ENCODE assay signal across 17 mouse cellular contexts in the genomic region with DNA sequence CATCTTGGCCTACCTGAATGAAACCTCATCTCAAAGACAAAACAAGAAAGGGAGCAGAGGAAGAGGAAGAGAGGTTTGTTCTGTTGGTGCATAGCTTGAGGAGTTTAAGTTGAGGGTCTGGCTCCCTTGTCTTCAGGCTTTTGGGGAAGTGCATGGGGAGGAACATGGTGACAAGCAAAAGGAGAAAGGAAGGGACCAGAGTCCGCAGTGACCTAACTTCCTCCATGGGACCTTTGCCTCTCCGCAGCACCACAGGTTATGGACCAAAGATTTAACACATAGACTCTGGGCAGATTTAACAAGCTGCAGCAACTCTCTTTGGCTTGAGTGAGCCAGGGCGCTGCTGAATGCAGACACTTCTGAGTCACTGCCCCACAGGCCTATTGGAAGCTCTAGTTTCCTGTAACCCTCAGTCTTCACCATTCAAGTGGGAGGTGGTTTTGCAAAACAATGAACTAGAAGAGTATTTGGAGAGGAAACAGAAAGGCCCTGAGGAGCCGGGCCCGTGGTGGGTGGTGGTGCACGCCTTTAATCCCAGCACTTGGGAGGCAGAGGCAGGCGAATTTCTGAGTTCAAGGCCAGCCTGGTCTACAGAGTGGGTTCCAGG. TPM values are rescaled to one million over a fixed set of nuclear protein-coding genes. Genes with fewer than 3 reads are reported as not detected.
DNase-seq lines count a peak whose midpoint lies in the region; ATAC-seq and TF ChIP-seq lines count a peak whose summit lies in the region.
"Had no signal": no experiment of that assay in that cellular context is flagged by ENCODE, and none has a peak within 500 bp of the region (broad histone marks: within the 10 kb centered on the region; RNA-seq: fewer than 3 reads in every experiment).

No protein-coding gene starts in this region.

- WGBS in intestine, embryonic 14.5 days, result 90% methylated on average over 7 of the region's 7 CpGs
- 82% methylated on average over 7 of the region's 7 CpGs for WGBS in intestine, embryonic 16.5 days
- WGBS in bone marrow, adult 2 months, result 33% methylated on average over 7 of the region's 7 CpGs
- WGBS in liver, embryonic 14.5 days (ENCODE audit: insufficient replicate concordance), result 63% methylated on average over 7 of the region's 7 CpGs
- 91% methylated on average over 7 of the region's 7 CpGs for WGBS in hindbrain, postnatal 0 days

- H3K9me3 ChIP-seq in intestine, embryonic 14.5 days (ENCODE audit: control insufficient read depth, low read length), result no peaks in the 10 kb centered on the region
- no peaks in the 10 kb centered on the region for H3K9me3 ChIP-seq in intestine, embryonic 16.5 days (ENCODE audit: control insufficient read depth, low read length)
- no peaks in the 10 kb centered on the region for H3K9me3 ChIP-seq in liver, embryonic 14.5 days (ENCODE audit: control insufficient read depth, low read length)
- no peaks in the 10 kb centered on the region for H3K9me3 ChIP-seq in hindbrain, postnatal 0 days (ENCODE audit: low read length)
- H3K9me3 ChIP-seq: G1E; heart, embryonic 15.5 days; hindbrain, embryonic 12.5 days had no signal

- peak; percentile 18 for DNase-seq in intestine, embryonic 14.5 days (ENCODE audit: low spot score)
- DNase-seq in liver, embryonic 14.5 days (ENCODE audit: low read depth in 3 of 3, low spot score in 3 of 3), result no peak
- DNase-seq in adrenal gland, adult 8-10 months, result no peak
- no peak for DNase-seq in kidney, postnatal 14 days
- DNase-seq in hindbrain, postnatal 0 days (ENCODE audit: low spot score), result no peak
- DNase-seq: cerebellum, postnatal 36 days; kidney, adult 11 months; kidney, postnatal 25 days; thymus, postnatal 14 days had no signal

- no peaks in the 10 kb centered on the region for H3K27me3 ChIP-seq in intestine, embryonic 14.5 days (replicated peaks; ENCODE audit: control insufficient read depth, insufficient read depth, low read length)
- H3K27me3 ChIP-seq in intestine, embryonic 16.5 days (replicated peaks; ENCODE audit: control insufficient read depth, insufficient read depth, low read length), result no peaks in the 10 kb centered on the region
- H3K27me3 ChIP-seq in liver, embryonic 14.5 days (ENCODE audit: control insufficient read depth, insufficient read depth, low read length), result no peaks in the 10 kb centered on the region
- no peaks in the 10 kb centered on the region for H3K27me3 ChIP-seq in hindbrain, postnatal 0 days (ENCODE audit: insufficient read depth, low read length)
- H3K27me3 ChIP-seq: heart, embryonic 15.5 days; hindbrain, embryonic 12.5 days had no signal

- H3K4me3 ChIP-seq in intestine, embryonic 14.5 days (ENCODE audit: low read depth, low read length), result no peak overlapping the region
- H3K4me3 ChIP-seq in intestine, embryonic 16.5 days (ENCODE audit: low read length), result no peak overlapping the region
- no peak overlapping the region for H3K4me3 ChIP-seq in bone marrow, adult 2 months (replicated peaks; ENCODE audit: control insufficient read depth, low read depth, low read length)
- no peak overlapping the region for H3K4me3 ChIP-seq in liver, embryonic 14.5 days (ENCODE audit: insufficient read depth in 1 of 2, low read depth in 2 of 2, low read length in 2 of 2)
- no peak overlapping the region for H3K4me3 ChIP-seq in hindbrain, postnatal 0 days (ENCODE audit: low read length)
- H3K4me3 ChIP-seq: heart, embryonic 15.5 days; hindbrain, embryonic 12.5 days had no signal

- H3K27ac ChIP-seq in intestine, embryonic 14.5 days (ENCODE audit: low read depth), result no peak overlapping the region
- H3K27ac ChIP-seq in intestine, embryonic 16.5 days (ENCODE audit: low read length), result no peak overlapping the region
- peak overlapping the region; percentile 2; the same call in 1 of the 2 replicates for H3K27ac ChIP-seq in bone marrow, adult 2 months (ENCODE audit: control insufficient read depth, insufficient read depth, low read depth, low read length, poor library complexity)
- H3K27ac ChIP-seq in liver, embryonic 14.5 days, result peak overlapping the region; percentile 78
- H3K27ac ChIP-seq in hindbrain, postnatal 0 days, result no peak overlapping the region
- H3K27ac ChIP-seq: heart, embryonic 15.5 days; hindbrain, embryonic 12.5 days; stomach, postnatal 0 days had no signal

- no peaks in the 10 kb centered on the region for H3K4me1 ChIP-seq in intestine, embryonic 14.5 days (replicated peaks; ENCODE audit: control insufficient read depth, insufficient read depth, low read length)
- H3K4me1 ChIP-seq in intestine, embryonic 16.5 days (ENCODE audit: control insufficient read depth, insufficient read depth, low read length), result no peaks in the 10 kb centered on the region
- no peaks in the 10 kb centered on the region; the same call in 1 of the 2 replicates for H3K4me1 ChIP-seq in bone marrow, adult 2 months (ENCODE audit: control insufficient read depth, insufficient read depth, low read length)
- H3K4me1 ChIP-seq in liver, embryonic 14.5 days (replicated peaks; ENCODE audit: control insufficient read depth in 2 of 2, insufficient read depth in 2 of 2, low read length in 1 of 2), result peaks cover 71% of the 10 kb centered on the region in 2 experiments
- H3K4me1 ChIP-seq in hindbrain, postnatal 0 days (ENCODE audit: insufficient read depth, low read length), result no peaks in the 10 kb centered on the region

- H3K9ac ChIP-seq in intestine, embryonic 14.5 days (ENCODE audit: low read length), result no peak overlapping the region
- no peak overlapping the region for H3K9ac ChIP-seq in intestine, embryonic 16.5 days (ENCODE audit: low read depth, low read length)
- no peak overlapping the region for H3K9ac ChIP-seq in liver, embryonic 14.5 days (replicated peaks)
- H3K9ac ChIP-seq in hindbrain, postnatal 0 days (replicated peaks; ENCODE audit: low read length), result no peak overlapping the region
- H3K9ac ChIP-seq: heart, embryonic 15.5 days; hindbrain, embryonic 12.5 days had no signal

- no peak for TF ChIP-seq EP300 in liver, embryonic 14.5 days (IDR thresholded peaks at IDR 0.05; ENCODE audit: low read depth)

- no peak for ATAC-seq in intestine, embryonic 14.5 days (replicated peaks; ENCODE audit: low FRiP score, low TSS enrichment, low read depth)
- ATAC-seq in intestine, embryonic 16.5 days, result no peak
- ATAC-seq in liver, embryonic 14.5 days (ENCODE audit: insufficient read depth), result no peak
- peak; percentile 57; the same call in 1 of the 2 replicates for ATAC-seq in neutrophil, adult 5-6 weeks (ENCODE audit: extremely low read depth, insufficient number of reproducible peaks, low FRiP score, poor library complexity, severe bottlenecking)
- no peak for ATAC-seq in hindbrain, postnatal 0 days

- H3K4me2 ChIP-seq in intestine, embryonic 14.5 days (ENCODE audit: low read length), result no peak overlapping the region
- no peak overlapping the region for H3K4me2 ChIP-seq in intestine, embryonic 16.5 days (ENCODE audit: low read depth, low read length)
- H3K4me2 ChIP-seq in liver, embryonic 14.5 days (ENCODE audit: low read depth), result no peak overlapping the region
- no peak overlapping the region for H3K4me2 ChIP-seq in hindbrain, postnatal 0 days (ENCODE audit: low read depth, low read length)
- H3K4me2 ChIP-seq: heart, embryonic 15.5 days; hindbrain, embryonic 12.5 days had no signal

- H3K36me3 ChIP-seq in intestine, embryonic 14.5 days (ENCODE audit: control insufficient read depth, insufficient read depth, low read length), result no peaks in the 10 kb centered on the region
- no peaks in the 10 kb centered on the region for H3K36me3 ChIP-seq in intestine, embryonic 16.5 days (ENCODE audit: control insufficient read depth, insufficient read depth, low read length)
- no peaks in the 10 kb centered on the region for H3K36me3 ChIP-seq in liver, embryonic 14.5 days (replicated peaks; ENCODE audit: control insufficient read depth, insufficient read depth, low read depth)
- no peaks in the 10 kb centered on the region for H3K36me3 ChIP-seq in hindbrain, postnatal 0 days (ENCODE audit: insufficient read depth, low read length)
- H3K36me3 ChIP-seq: G1E; heart, embryonic 15.5 days; hindbrain, embryonic 12.5 days had no signal

- TF ChIP-seq POLR2A in bone marrow, adult 2 months (IDR thresholded peaks at IDR 0.05; ENCODE audit: borderline replicate concordance, control insufficient read depth, low read depth, low read length), result no peak

- TF ChIP-seq CTCF in bone marrow, adult 2 months (IDR thresholded peaks at IDR 0.05; ENCODE audit: control insufficient read depth, insufficient read depth, low read length), result no peak
- TF ChIP-seq CTCF in liver, embryonic 14.5 days (IDR thresholded peaks at IDR 0.05; ENCODE audit: low read depth), result no peak
- TF ChIP-seq CTCF in hindbrain, postnatal 0 days (IDR thresholded peaks at IDR 0.05; ENCODE audit: low read depth), result no peak

RNA-seq across cellular contexts. Expression of gene Aqp9, which starts 13.0 kb away (rescaled TPM):
- 0.26 and 0.38 TPM in 2 replicates for polyA plus RNA-seq in intestine, embryonic 14.5 days (2014; fragmentation: Nextera tagmentation; extraction: Ambion mirVana)
- 1.1 TPM in 2 replicates for polyA plus RNA-seq in intestine, embryonic 16.5 days (2015; fragmentation: Nextera tagmentation; extraction: Ambion mirVana)
- 14.1 and 17.7 TPM in 2 replicates for polyA plus RNA-seq in bone marrow, adult 2 months (2011; ENCODE audit: insufficient read depth, insufficient read length, low replicate concordance, missing spikeins)
- 3.5 and 4.1 TPM in 2 replicates for polyA plus RNA-seq in liver, embryonic 14.5 days (2012; rRNA removed)
- 8.6 and 9.0 TPM in 2 replicates for polyA plus RNA-seq in liver, embryonic 14.5 days (2014; fragmentation: Nextera tagmentation; extraction: Ambion mirVana)
- total RNA-seq in neutrophil, adult 5-6 weeks (2017), result 58.1 and 58.9 TPM in 2 replicates
- 1 to 10 TPM in 1 of 4 experiments, under 1 TPM in 2, not detected in 1; 0.35 to 1.2 (median 0.74) TPM for total RNA-seq in adrenal gland, adult 8-10 months (2022)
- 0.37 and 0.93 TPM in 2 replicates for total RNA-seq in hindbrain, postnatal 0 days (2014; rRNA removed)
- 2.5 and 3.0 TPM in 2 replicates for polyA plus RNA-seq in hindbrain, postnatal 0 days (2015; fragmentation: Nextera tagmentation; extraction: Ambion mirVana)
- polyA plus RNA-seq: hindbrain, embryonic 12.5 days; limb, embryonic 11.5 days had no signal

Comparison
In these comparisons a context has a peak if more than half of its experiments do, and no peak if none do; other contexts are left out.
1. H3K27ac ChIP-seq: peak in bone marrow, adult 2 months (single experiment) and liver, embryonic 14.5 days (single experiment); none in intestine, embryonic 14.5 days (single experiment), intestine, embryonic 16.5 days (single experiment) and hindbrain, postnatal 0 days (single experiment).